Mouse (Mus musculus) heart, adult 2 months (tissue): ENCODE measurements at regions not wholly inside any gene's neighbourhood (a gene's known extent, or its start where the extent isn't known, plus 50 kb on each side); places are given as distances from the start of the nearest gene placed in this dataset.

Experiments used
- DNase-seq, 2 experiments: peaks; one replicate each; pipeline ENCODE4 v3.0.0; 2021
- H3K27ac ChIP-seq: fragments of 200-600 bp; 2 replicates; pipeline ENCODE4 v1.8.1; 2022
- H3K27me3 ChIP-seq: fragments of 200-500 bp; 2 replicates; pipeline ENCODE4 v1.6.1; 2012; ENCODE audit warnings: mild to moderate bottlenecking, low read length, inconsistent platforms, mixed read lengths; ENCODE audit not compliant: control insufficient read depth, insufficient read depth
- H3K36me3 ChIP-seq: fragments of 200-500 bp; 2 replicates; pipeline ENCODE4 v1.6.1; 2012; ENCODE audit warnings: low read length, inconsistent platforms; ENCODE audit not compliant: control insufficient read depth, insufficient read depth
- H3K4me1 ChIP-seq: fragments of 200-500 bp; 2 replicates; pipeline ENCODE4 v1.6.1; 2011; ENCODE audit warnings: low read length; ENCODE audit not compliant: control insufficient read depth, insufficient read depth
- H3K4me3 ChIP-seq: fragments of 200-600 bp; 2 replicates; pipeline ENCODE4 v1.8.1; 2022
- H3K79me2 ChIP-seq: fragments of 200-500 bp; replicated peaks from 2 replicates; pipeline ENCODE4 v1.6.1; 2012; ENCODE audit warnings: mild to moderate bottlenecking, inconsistent platforms, low read length, moderate library complexity, mixed read lengths; ENCODE audit not compliant: control insufficient read depth, insufficient read depth
- H3K9ac ChIP-seq: fragments of 200-500 bp; 2 replicates; pipeline ENCODE4 v1.6.1; 2012; ENCODE audit warnings: low read depth, mild to moderate bottlenecking, control low read depth, inconsistent platforms, low read length, mixed read lengths
- CTCF ChIP-seq: fragments of 200-600 bp; IDR thresholded peaks from 2 replicates; pipeline ENCODE4 v1.8.1; 2022; ENCODE audit warnings: antibody characterized with exemption, mild to moderate bottlenecking, moderate library complexity
- EP300 ChIP-seq: fragments of 200-500 bp; IDR thresholded peaks from 2 replicates; pipeline ENCODE4 v1.6.1; 2011; ENCODE audit warnings: low read depth, low read length, control low read depth; ENCODE audit not compliant: insufficient read depth
- POLR2A ChIP-seq: fragments of 200-500 bp; IDR thresholded peaks from 2 replicates; pipeline ENCODE4 v1.6.1; 2011; ENCODE audit warnings: mild to moderate bottlenecking, low read depth, low read length, control low read depth; ENCODE audit not compliant: insufficient read depth
- WGBS: fragments of 180-500 bp; shearing (Covaris S2); methylation state at CpG from one replicate; pipeline ENCODE4 v1.1.7; 2018; 5-methylcytosine and 5-hydroxymethylcytosine counted together
- intact Hi-C: fragments of 180-260 bp; cut with DNase I; formaldehyde crosslinking; loops from one replicate; pipeline ENCODE4 v1.15.1; 2025

DNA sequence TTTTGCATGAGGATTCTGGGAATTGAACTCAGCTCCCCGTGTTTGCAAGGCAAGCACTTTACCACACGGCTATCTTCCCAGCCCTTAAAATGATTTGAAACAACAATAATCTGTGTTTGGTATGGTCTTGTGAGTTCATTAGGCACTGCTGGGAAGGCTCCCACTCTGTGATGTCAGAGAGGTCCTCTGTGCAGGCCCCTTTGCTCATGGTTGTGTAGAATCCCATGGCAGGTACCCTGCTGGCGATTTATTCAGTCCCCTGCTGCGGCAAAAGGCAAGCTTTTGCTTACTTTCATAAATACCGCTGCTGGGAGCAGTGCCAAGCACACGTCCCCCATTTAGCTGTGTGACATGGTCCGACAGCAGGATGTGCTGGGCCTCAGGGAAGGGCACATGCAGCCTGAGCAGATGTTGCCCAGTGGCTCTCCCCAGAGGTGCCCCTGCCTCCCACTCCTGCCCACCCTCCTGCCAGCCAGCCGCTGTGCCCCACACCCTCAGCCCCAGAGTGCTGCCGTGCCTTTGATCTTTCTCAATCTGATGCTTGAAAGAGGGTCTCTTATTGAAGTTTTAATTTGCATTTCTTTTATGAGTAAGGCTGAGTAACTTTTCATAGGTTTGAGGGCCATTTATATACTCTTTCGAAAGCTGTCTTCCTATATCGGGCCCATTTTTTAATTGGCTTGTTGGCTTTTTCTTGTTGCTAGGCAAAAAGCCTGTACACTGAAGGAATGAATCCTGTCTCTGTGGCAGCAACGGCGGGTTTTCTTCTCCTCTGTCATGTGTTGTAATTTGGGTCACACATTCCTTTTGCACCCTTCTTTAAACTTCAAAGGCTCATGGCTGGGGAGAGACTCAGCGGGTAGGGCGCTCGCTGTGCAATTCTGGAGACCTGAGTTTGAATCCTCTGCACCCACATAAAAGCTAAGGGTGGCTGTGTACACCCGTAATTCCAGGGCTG, 136.2 kb upstream of the Tle3 start:
- Histone ChIP-seq H3K9ac (no peak overlapping the region), H3K27ac (no peak overlapping the region), H3K79me2 (no peaks in the 10 kb centered on the region), H3K27me3 (no peaks in the 10 kb centered on the region; the same call in 1 of the 2 replicates), H3K4me1 (no peaks in the 10 kb centered on the region), H3K36me3 (no peaks in the 10 kb centered on the region), H3K4me3 (no peak overlapping the region)
- intact Hi-C loops, result no loop called here
- 66% methylated on average over 17 of the region's 17 CpGs for WGBS
- TF ChIP-seq POLR2A, result no peak
- no peak for DNase-seq

DNA sequence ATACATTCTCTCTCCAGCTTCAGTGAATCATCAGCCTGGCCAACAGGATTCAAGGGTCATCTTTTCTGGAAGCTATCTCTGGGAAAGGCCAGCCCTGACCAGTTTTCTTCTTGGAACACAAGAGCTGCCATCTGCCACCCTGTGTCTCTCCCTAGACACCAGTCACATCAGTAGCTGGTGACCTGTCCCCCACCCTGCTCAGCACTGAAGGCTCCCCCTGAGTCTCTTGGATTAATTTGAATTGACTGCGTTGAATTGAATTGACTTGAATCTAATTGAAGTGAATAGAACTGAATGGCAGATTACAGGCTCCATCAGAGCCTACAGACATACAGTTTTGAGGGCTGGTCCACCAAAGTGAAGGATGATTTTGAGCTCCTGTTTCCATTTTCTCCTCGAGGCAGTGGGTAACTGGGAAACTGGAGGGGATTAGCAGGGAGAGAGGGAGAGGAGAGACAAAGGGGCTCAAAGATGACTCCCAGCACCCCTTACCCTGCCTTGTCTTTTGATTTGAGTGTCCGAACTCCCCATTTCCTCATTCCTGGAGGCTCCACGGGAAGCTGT, 133.4 kb upstream of the Tle3 start:
- intact Hi-C loops, result no loop called here
- no peak for DNase-seq
- TF ChIP-seq POLR2A, result no peak
- TF ChIP-seq CTCF, result no peak
- no peak for TF ChIP-seq EP300
- H3K27me3 ChIP-seq, result no peaks in the 10 kb centered on the region; the same call in 1 of the 2 replicates
- no peak overlapping the region for H3K27ac ChIP-seq
- no peaks in the 10 kb centered on the region for H3K79me2 ChIP-seq
- no peaks in the 10 kb centered on the region for H3K4me1 ChIP-seq
- no peak overlapping the region for H3K9ac ChIP-seq
- WGBS, result 56% methylated on average over 4 of the region's 4 CpGs
- no peak overlapping the region for H3K4me3 ChIP-seq
- H3K36me3 ChIP-seq, result no peaks in the 10 kb centered on the region

DNA sequence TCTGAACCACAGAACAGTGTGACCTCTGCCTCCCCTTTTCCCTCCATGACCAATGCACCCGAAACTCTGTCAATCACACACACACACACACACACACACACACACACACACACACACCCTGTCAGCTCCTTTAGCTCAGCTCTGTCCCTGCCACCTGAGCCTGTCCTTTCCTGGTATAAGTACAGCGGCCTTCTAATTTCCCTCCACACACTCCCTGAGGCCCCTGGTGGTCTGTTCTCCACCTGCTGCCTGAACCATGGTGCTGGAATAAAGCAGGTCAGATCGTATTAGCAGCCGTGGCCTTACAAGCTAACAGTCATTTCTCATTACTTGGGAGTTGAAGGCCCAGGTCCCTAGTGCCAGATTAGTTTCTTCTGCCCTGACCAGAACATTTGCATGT, 132.8 kb upstream of the Tle3 start:
- Histone ChIP-seq H3K27ac (no peak overlapping the region), H3K4me1 (no peaks in the 10 kb centered on the region), H3K9ac (no peak overlapping the region), H3K36me3 (no peaks in the 10 kb centered on the region), H3K27me3 (no peaks in the 10 kb centered on the region), H3K79me2 (no peaks in the 10 kb centered on the region), H3K4me3 (no peak overlapping the region)
- WGBS, result 88% methylated on average over 4 of the region's 4 CpGs
- TF ChIP-seq POLR2A (no peak), EP300 (no peak), CTCF (no peak)
- intact Hi-C loops, result no loop called here
- no peak for DNase-seq

DNA sequence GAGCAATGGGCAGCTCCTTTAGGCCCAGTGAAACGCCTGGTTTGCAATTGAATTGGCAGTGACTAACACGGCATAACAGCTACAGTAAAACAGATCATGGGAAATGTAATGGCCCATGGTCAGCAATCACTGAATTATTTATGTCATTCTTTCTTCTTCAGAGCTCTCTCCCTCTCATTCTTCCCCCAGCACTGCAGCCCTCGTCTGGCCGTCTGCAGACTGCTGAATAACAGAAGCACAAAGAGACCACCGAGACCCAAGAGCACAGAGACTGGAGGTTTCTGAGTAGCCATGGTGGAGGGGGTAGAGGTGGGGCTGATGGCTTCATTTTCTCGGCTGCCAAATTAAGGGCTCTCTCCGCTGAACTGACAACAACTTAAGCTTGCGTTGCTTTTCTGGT, 130.7 kb upstream of the Tle3 start:
- no peaks in the 10 kb centered on the region for H3K27me3 ChIP-seq
- 75% methylated on average over 8 of the region's 8 CpGs for WGBS

DNA sequence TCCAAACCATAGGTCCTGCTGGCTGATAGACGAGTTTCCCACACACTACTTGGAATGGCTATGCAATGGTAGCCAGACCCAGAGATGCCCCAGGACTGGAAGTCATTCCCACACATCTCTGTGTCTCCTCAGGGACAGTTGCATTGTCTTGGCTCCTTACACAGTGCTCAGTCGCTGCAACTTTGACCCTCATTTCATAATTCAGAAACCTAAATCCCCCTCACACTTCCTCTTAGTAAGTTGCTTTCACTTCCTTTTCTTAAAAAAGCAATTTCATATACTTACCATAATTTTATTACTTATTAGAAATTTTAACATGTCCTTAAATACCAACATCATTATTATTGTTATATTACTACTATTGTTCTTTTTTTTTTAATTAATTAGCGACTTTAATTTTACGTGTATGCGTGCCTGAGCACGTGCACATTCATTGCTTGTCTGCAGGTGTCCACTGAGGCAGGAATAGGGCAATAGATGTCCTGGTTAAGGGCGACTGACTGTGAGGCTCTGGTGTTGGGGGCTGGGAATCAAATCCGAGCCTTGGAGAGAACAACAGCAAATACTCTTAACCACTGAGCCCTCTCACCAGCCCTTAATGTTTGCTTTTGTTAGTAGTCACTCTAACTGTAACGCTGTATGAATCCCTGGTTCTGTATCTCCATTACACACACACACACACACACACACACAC, 129.9 kb upstream of the Tle3 start:
- TF ChIP-seq EP300, result no peak
- no peak for TF ChIP-seq POLR2A
- 77% methylated on average over 9 of the region's 9 CpGs for WGBS
- H3K4me1 ChIP-seq, result no peaks in the 10 kb centered on the region
- H3K27me3 ChIP-seq, result no peaks in the 10 kb centered on the region
- intact Hi-C loops, result no loop called here
- no peak overlapping the region for H3K9ac ChIP-seq
- no peak overlapping the region for H3K27ac ChIP-seq
- no peaks in the 10 kb centered on the region for H3K36me3 ChIP-seq
- no peaks in the 10 kb centered on the region for H3K79me2 ChIP-seq
- no peak overlapping the region for H3K4me3 ChIP-seq
- DNase-seq, result no peak

More for the DNA sequence above, 130.7 kb upstream of the Tle3 start:
- Histone ChIP-seq H3K36me3 (no peaks in the 10 kb centered on the region), H3K4me3 (no peak overlapping the region), H3K27ac (no peak overlapping the region), H3K4me1 (no peaks in the 10 kb centered on the region), H3K79me2 (no peaks in the 10 kb centered on the region), H3K9ac (no peak overlapping the region)
- no peak for DNase-seq
- intact Hi-C loops, result no loop called here
- TF ChIP-seq CTCF (no peak), POLR2A (no peak), EP300 (no peak)

DNA sequence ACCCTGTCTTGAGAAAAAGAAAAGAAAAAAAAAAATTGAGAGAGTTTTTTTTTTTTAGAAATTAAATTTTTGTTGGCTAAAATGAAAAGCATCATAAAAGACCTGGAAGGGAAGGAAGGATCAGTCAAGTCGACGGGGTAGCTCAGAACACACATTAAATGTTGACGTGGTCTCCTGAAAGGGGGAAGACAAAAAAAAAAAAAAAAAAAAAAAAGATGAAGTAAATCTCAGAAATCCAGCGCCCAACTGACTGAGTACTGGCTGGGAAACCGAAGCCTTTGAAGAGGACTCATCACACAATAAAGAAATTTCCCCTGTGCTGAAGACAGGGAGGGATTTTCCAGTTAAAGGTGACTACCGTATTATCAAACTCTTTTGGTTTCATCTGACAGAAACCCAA, 128.9 kb upstream of the Tle3 start:
- TF ChIP-seq CTCF, result no peak
- TF ChIP-seq POLR2A, result no peak
- no peak for TF ChIP-seq EP300
- no peak for DNase-seq
- Histone ChIP-seq H3K36me3 (no peaks in the 10 kb centered on the region), H3K4me3 (no peak overlapping the region), H3K4me1 (no peaks in the 10 kb centered on the region), H3K27me3 (no peaks in the 10 kb centered on the region), H3K27ac (no peak overlapping the region), H3K79me2 (no peaks in the 10 kb centered on the region), H3K9ac (no peak overlapping the region)
- intact Hi-C loops, result no loop called here
- 73% methylated on average over 6 of the region's 6 CpGs for whole genome bisulfite sequencing
